Mouse (Mus musculus) bone marrow macrophage, adult 2 months (primary cell): ENCODE results near the gene Fam222a. TPM values are rescaled to one million over a fixed set of nuclear protein-coding genes. Genes with fewer than 3 reads are reported as not detected.
A peak's percentile ranks its signal among the peaks of the same experiment; 100 is the strongest.

ENCODE experiments used
- H3K27ac ChIP-seq: 2 replicates; pipeline ENCODE4 v1.5.1; 2012; ENCODE audit warnings: low read depth, low read length; ENCODE audit not compliant: insufficient read depth
- H3K4me1 ChIP-seq: 2 replicates; pipeline ENCODE4 v1.6.1; 2012; ENCODE audit warnings: low read length; ENCODE audit not compliant: control insufficient read depth, insufficient read depth
- H3K4me3 ChIP-seq: 2 replicates; pipeline ENCODE4 v1.5.1; 2012; ENCODE audit warnings: mild to moderate bottlenecking, low read length, moderate library complexity; ENCODE audit not compliant: insufficient read depth
- CTCF ChIP-seq: IDR thresholded peaks from 2 replicates; pipeline ENCODE4 v1.5.1; 2012; ENCODE audit warnings: low read depth, mild to moderate bottlenecking, low read length, moderate library complexity
- POLR2A ChIP-seq: IDR thresholded peaks from 2 replicates; pipeline ENCODE4 v1.6.1; 2012; ENCODE audit warnings: mild to moderate bottlenecking, low read depth, low read length, borderline replicate concordance
- polyA plus RNA-seq: library from polyadenylated mRNA; stranded (reverse); fragments of >200 nt; gene quantifications from 2 replicates; pipeline ENCODE4 v1.2.4, GENCODE M21; 2012; ENCODE audit not compliant: missing spikeins, insufficient read depth, insufficient read length

Gene Fam222a
- polyA plus RNA-seq, 1 experiment = 1.9 TPM

- H3K4me1 ChIP-seq = peaks cover 9% of the 10 kb centered on the region
Observed at GRCm38 (mm10) chr5:114603975-114604374, 36.2 kb downstream of the Fam222a start.

GRCm38 (mm10) chr5:114604781-114605290 is 37.0 kb downstream of the Fam222a start:
- Histone ChIP-seq H3K27ac (no peak overlapping the region), H3K4me3 (no peak overlapping the region), H3K4me1 (peaks cover 5% of the 10 kb centered on the region; the same call in 1 of the 2 replicates)
- TF ChIP-seq CTCF (peak; percentile 45; the same call in 1 of the 2 replicates), POLR2A (no peak)

More at GRCm38 (mm10) chr5:114603975-114604374, 36.2 kb downstream of the Fam222a start:
- H3K4me3 ChIP-seq = no peak overlapping the region
- H3K27ac ChIP-seq = no peak overlapping the region
- TF ChIP-seq POLR2A = no peak
- peak; percentile 51 for TF ChIP-seq CTCF

GRCm38 (mm10) chr5:114605981-114606380 is 38.2 kb downstream of the Fam222a start:
- no peak overlapping the region for H3K27ac ChIP-seq

GRCm38 (mm10) chr5:114607651-114608050 is 39.8 kb downstream of the Fam222a start:
- no peak overlapping the region for H3K27ac ChIP-seq
- TF ChIP-seq POLR2A = no peak
- TF ChIP-seq CTCF = no peak
- no peak overlapping the region for H3K4me3 ChIP-seq

More at GRCm38 (mm10) chr5:114605981-114606380, 38.2 kb downstream of the Fam222a start:
- TF ChIP-seq CTCF = no peak
- TF ChIP-seq POLR2A = no peak
- no peak overlapping the region for H3K4me3 ChIP-seq
- peaks cover 5% of the 10 kb centered on the region; the same call in 1 of the 2 replicates for H3K4me1 ChIP-seq

GRCm38 (mm10) chr5:114608516-114608915 is 40.7 kb downstream of the Fam222a start:
- no peak overlapping the region for H3K27ac ChIP-seq
- H3K4me3 ChIP-seq = no peak overlapping the region
- TF ChIP-seq POLR2A (no peak), CTCF (peak; percentile 96)
- peaks cover 5% of the 10 kb centered on the region; the same call in 1 of the 2 replicates for H3K4me1 ChIP-seq

More at GRCm38 (mm10) chr5:114607651-114608050, 39.8 kb downstream of the Fam222a start:
- peaks cover 5% of the 10 kb centered on the region; the same call in 1 of the 2 replicates for H3K4me1 ChIP-seq

- Histone ChIP-seq H3K27ac (no peak overlapping the region), H3K4me3 (no peak overlapping the region), H3K4me1 (no peaks in the 10 kb centered on the region)
- TF ChIP-seq POLR2A (no peak), CTCF (no peak)
Observed at GRCm38 (mm10) chr5:114611256-114611655, 43.4 kb downstream of the Fam222a start.

GRCm38 (mm10) chr5:114611968-114612608 is 44.3 kb downstream of the Fam222a start:
- no peaks in the 10 kb centered on the region for H3K4me1 ChIP-seq
- no peak overlapping the region for H3K4me3 ChIP-seq

GRCm38 (mm10) chr5:114614863-114615262 is 47.0 kb downstream of the Fam222a start:
- Histone ChIP-seq H3K27ac (no peak overlapping the region), H3K4me3 (no peak overlapping the region), H3K4me1 (no peaks in the 10 kb centered on the region)
- TF ChIP-seq CTCF (no peak), POLR2A (no peak)

More at GRCm38 (mm10) chr5:114611968-114612608, 44.3 kb downstream of the Fam222a start:
- TF ChIP-seq POLR2A = no peak
- peak; percentile 73 for TF ChIP-seq CTCF
- no peak overlapping the region for H3K27ac ChIP-seq

- Histone ChIP-seq H3K4me3 (no peak overlapping the region), H3K4me1 (no peaks in the 10 kb centered on the region), H3K27ac (no peak overlapping the region)
- no peak for TF ChIP-seq POLR2A
- no peak for TF ChIP-seq CTCF
Observed at GRCm38 (mm10) chr5:114616336-114617061, 48.7 kb downstream of the Fam222a start.
